Comparison of ENCODE assay signal across 9 mouse cellular contexts in the genomic region with DNA sequence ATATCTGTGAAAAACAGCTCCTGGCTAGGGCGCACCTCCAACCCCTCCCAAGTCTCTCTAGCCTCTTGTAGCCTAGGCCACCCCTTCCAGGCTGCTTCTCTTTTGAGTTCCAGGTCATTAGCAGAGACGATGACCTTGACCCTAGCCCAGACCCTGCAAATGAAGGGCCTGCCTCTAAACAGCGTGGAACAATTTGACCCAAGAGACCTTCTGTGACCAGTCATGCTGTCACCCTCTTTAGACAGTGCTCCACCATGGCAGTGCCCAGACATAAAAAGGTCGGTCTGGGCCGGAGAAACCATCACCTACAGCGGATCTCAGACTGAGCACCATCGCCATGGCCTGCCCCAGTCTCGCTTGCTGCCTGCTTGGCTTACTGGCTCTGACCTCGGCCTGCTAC. TPM values are rescaled to one million over a fixed set of nuclear protein-coding genes. Genes with fewer than 3 reads are reported as not detected.
A peak's percentile ranks its signal among the peaks of the same experiment; 100 is the strongest.
DNase-seq lines count a peak whose midpoint lies in the region; ATAC-seq and TF ChIP-seq lines count a peak whose summit lies in the region.
"Had no signal": no experiment of that assay in that cellular context is flagged by ENCODE, and none has a peak within 500 bp of the region (broad histone marks: within the 10 kb centered on the region; RNA-seq: fewer than 3 reads in every experiment).

Gene Oxt (plus strand): TSS at position 301 of the 400 bp plus-strand sequence.

- 53% methylated on average over 9 of the region's 9 CpGs for WGBS in lung, embryonic 16.5 days
- WGBS in forebrain, postnatal 0 days = 46% methylated on average over 9 of the region's 9 CpGs
- 56% methylated on average over 9 of the region's 9 CpGs for WGBS in liver, embryonic 12.5 days (ENCODE audit: insufficient replicate concordance)
- WGBS in stomach, embryonic 15.5 days = 56% methylated on average over 9 of the region's 9 CpGs

- ATAC-seq in lung, embryonic 16.5 days (ENCODE audit: low read depth) = no peak
- no peak for ATAC-seq in forebrain, postnatal 0 days
- no peak for ATAC-seq in liver, embryonic 12.5 days
- no peak for ATAC-seq in stomach, embryonic 15.5 days (ENCODE audit: insufficient read depth, low FRiP score, low read depth)

- H3K9ac ChIP-seq in lung, embryonic 16.5 days (ENCODE audit: low read length) = peak within 1 kb of the TSS; percentile 12; the same call in 1 of the 2 replicates
- H3K9ac ChIP-seq in forebrain, postnatal 0 days = peak within 1 kb of the TSS; percentile 22; the same call in 1 of the 2 replicates
- no peak within 1 kb of the TSS for H3K9ac ChIP-seq in liver, embryonic 12.5 days
- no peak within 1 kb of the TSS for H3K9ac ChIP-seq in stomach, embryonic 15.5 days

- no peak for DNase-seq in lung, postnatal 4 days
- no peak for DNase-seq in forebrain, postnatal 0 days
- no peak for DNase-seq in B cell, adult 2 months
- no peak for DNase-seq in frontal cortex, postnatal 25 days (ENCODE audit: low spot score in 2 of 2)
- DNase-seq: thymus, postnatal 14 days had no signal

- no peak for TF ChIP-seq CTCF in forebrain, postnatal 0 days (IDR thresholded peaks at IDR 0.05; ENCODE audit: low read depth)

- H3K27me3 ChIP-seq in lung, embryonic 16.5 days (ENCODE audit: control insufficient read depth, insufficient read depth, low read depth, low read length) = peaks cover 60% of the 10 kb centered on the region
- peaks cover 45% of the 10 kb centered on the region for H3K27me3 ChIP-seq in forebrain, postnatal 0 days (ENCODE audit: insufficient read depth, low read length)
- peaks cover 84% of the 10 kb centered on the region for H3K27me3 ChIP-seq in liver, embryonic 12.5 days (replicated peaks)
- peaks cover 58% of the 10 kb centered on the region for H3K27me3 ChIP-seq in stomach, embryonic 15.5 days (replicated peaks)

- H3K4me1 ChIP-seq in lung, embryonic 16.5 days (replicated peaks; ENCODE audit: control insufficient read depth, insufficient read depth, low read length) = peaks cover 15% of the 10 kb centered on the region
- H3K4me1 ChIP-seq in forebrain, postnatal 0 days (ENCODE audit: insufficient read depth) = no peaks in the 10 kb centered on the region
- H3K4me1 ChIP-seq in liver, embryonic 12.5 days = peaks cover 21% of the 10 kb centered on the region
- peaks cover 26% of the 10 kb centered on the region for H3K4me1 ChIP-seq in stomach, embryonic 15.5 days

- H3K27ac ChIP-seq in lung, embryonic 16.5 days (ENCODE audit: low read length) = no peak within 1 kb of the TSS
- no peak within 1 kb of the TSS for H3K27ac ChIP-seq in forebrain, postnatal 0 days (ENCODE audit: low read depth, low read length)
- no peak within 1 kb of the TSS for H3K27ac ChIP-seq in liver, embryonic 12.5 days
- H3K27ac ChIP-seq in stomach, embryonic 15.5 days = no peak within 1 kb of the TSS

- H3K36me3 ChIP-seq in lung, embryonic 16.5 days (ENCODE audit: control insufficient read depth, insufficient read depth, low read length) = no peaks in the 10 kb centered on the region
- H3K36me3 ChIP-seq in forebrain, postnatal 0 days (ENCODE audit: insufficient read depth) = no peaks in the 10 kb centered on the region
- no peaks in the 10 kb centered on the region for H3K36me3 ChIP-seq in liver, embryonic 12.5 days
- H3K36me3 ChIP-seq in stomach, embryonic 15.5 days = no peaks in the 10 kb centered on the region

- peak within 1 kb of the TSS; percentile 48 for H3K4me2 ChIP-seq in lung, embryonic 16.5 days (ENCODE audit: low read depth, low read length)
- peak within 1 kb of the TSS; percentile 43 for H3K4me2 ChIP-seq in forebrain, postnatal 0 days (ENCODE audit: low read depth)
- peak within 1 kb of the TSS; percentile 40 for H3K4me2 ChIP-seq in liver, embryonic 12.5 days
- H3K4me2 ChIP-seq in stomach, embryonic 15.5 days = peak within 1 kb of the TSS; percentile 53

- H3K4me3 ChIP-seq in lung, embryonic 16.5 days (ENCODE audit: low read length) = peak within 1 kb of the TSS; percentile 34
- H3K4me3 ChIP-seq in forebrain, postnatal 0 days (ENCODE audit: low read depth, low read length) = peak within 1 kb of the TSS; percentile 25
- peak within 1 kb of the TSS; percentile 24 for H3K4me3 ChIP-seq in liver, embryonic 12.5 days
- H3K4me3 ChIP-seq in stomach, embryonic 15.5 days (replicated peaks) = peak within 1 kb of the TSS; percentile 27

- H3K9me3 ChIP-seq in lung, embryonic 16.5 days (ENCODE audit: control insufficient read depth, low read length) = no peaks in the 10 kb centered on the region
- H3K9me3 ChIP-seq in forebrain, postnatal 0 days (ENCODE audit: low read length) = no peaks in the 10 kb centered on the region
- no peaks in the 10 kb centered on the region for H3K9me3 ChIP-seq in liver, embryonic 12.5 days (replicated peaks)
- H3K9me3 ChIP-seq in stomach, embryonic 15.5 days = no peaks in the 10 kb centered on the region

RNA-seq across cellular contexts. Expression of gene Oxt, which starts in this region (rescaled TPM):
- not detected in 2 replicates for polyA plus RNA-seq in lung, embryonic 16.5 days (2015; fragmentation: Nextera tagmentation; extraction: Ambion mirVana)
- total RNA-seq in forebrain, postnatal 0 days (2014; rRNA removed) = 4.0 and 8.8 TPM in 2 replicates
- 2.2 and 8.1 TPM in 2 replicates for polyA plus RNA-seq in forebrain, postnatal 0 days (2015; fragmentation: Nextera tagmentation; extraction: Ambion mirVana)
- polyA plus RNA-seq in liver, embryonic 12.5 days (2016; fragmentation: Nextera tagmentation; extraction: Ambion mirVana) = not detected in 2 replicates
- not detected in 2 replicates for polyA plus RNA-seq in stomach, embryonic 15.5 days (2015; fragmentation: Nextera tagmentation; extraction: Ambion mirVana)
- polyA plus RNA-seq: large intestine, adult 2 months had no signal

Comparison
In these comparisons a context has a peak if more than half of its experiments do, and no peak if none do; other contexts are left out.
1. H3K9ac ChIP-seq: peak in lung, embryonic 16.5 days (single experiment) and forebrain, postnatal 0 days (single experiment); none in liver, embryonic 12.5 days (single experiment) and stomach, embryonic 15.5 days (single experiment).
2. Peak in every context shown above with its lines, with median percentiles within 50 percentile points of each other: H3K4me2 ChIP-seq and H3K4me3 ChIP-seq.